Mouse (Mus musculus) hematopoietic stem cell, adult 5-6 weeks (primary cell): Measurements from ENCODE around the gene Capza2. TPM values are rescaled to one million over a fixed set of nuclear protein-coding genes. Genes with fewer than 3 reads are reported as not detected.
A peak's percentile ranks its signal among the peaks of the same experiment; 100 is the strongest.
"Not testable (repeated sequence)": the region's sequence is repeated elsewhere in the genome, so short reads cannot be mapped to it uniquely, and the experiment has no call there.

Experiments
- ATAC-seq, 2 experiments: fragments of 125-278 bp in 1 of 2; replicated peaks in 1 of 2; 2 replicates each; pipeline ENCODE4 v1.8.0; 2016 to 2017; ENCODE audit warnings: inconsistent platforms in 2 of 2, mild to moderate bottlenecking in 2 of 2, moderate number of reproducible peaks in 2 of 2, low read depth in 1 of 2, moderate TSS enrichment in 1 of 2; ENCODE audit not compliant: low FRiP score in 2 of 2, poor library complexity in 2 of 2, severe bottlenecking in 2 of 2, insufficient read depth in 1 of 2, low TSS enrichment in 1 of 2
- total RNA-seq: library from RNA; stranded (forward); fragments of 172-1452, 232-1000 nt; gene quantifications from 2 replicates; pipeline ENCODE4 v1.2.3, GENCODE M21; 2017

The Capza2 gene
- total RNA-seq, 1 experiment from 2014 or later: 398 TPM

GRCm38 (mm10) chr6:17681810-17682209, 45.8 kb downstream of the Capza2 start:
- peak in 1 of 2 experiments; percentile 8; a peak in 1 of 4 replicates for ATAC-seq

- peak; percentile 65 to 82; a peak in 3 of 4 replicates for ATAC-seq
Observed at GRCm38 (mm10) chr6:17688676-17689075, 52.6 kb downstream of the Capza2 start.

GRCm38 (mm10) chr6:17692647-17693046, 56.6 kb downstream of the Capza2 start, which contains the start of gene St7:
TSS of gene St7 (plus strand) at chr6:17692933.
- ATAC-seq: no peak

GRCm38 (mm10) chr6:17693726-17694549, 57.9 kb downstream of the Capza2 start:
- peak; percentile 56 to 58 for ATAC-seq

- peak; percentile 79 to 85 for ATAC-seq
Observed at GRCm38 (mm10) chr6:17694550-17694951, 58.5 kb downstream of the Capza2 start.

GRCm38 (mm10) chr6:17696321-17696734, 60.3 kb downstream of the Capza2 start:
- ATAC-seq: peak; percentile 29 to 48; a peak in 2 of 4 replicates

GRCm38 (mm10) chr6:17700936-17701612, 65.0 kb downstream of the Capza2 start:
- ATAC-seq: no peak

- ATAC-seq: not testable (repeated sequence)
Observed at GRCm38 (mm10) chr6:17704038-17704437, 68.0 kb downstream of the Capza2 start.

- no peak for ATAC-seq
Observed at GRCm38 (mm10) chr6:17705973-17706372, 69.9 kb downstream of the Capza2 start.

Other genes starting within 250 kb of the Capza2 start
- gene Met, start 172.4 kb upstream of the Capza2 start, total RNA-seq: 1.2 and 2.6 TPM in 2 replicates
- gene St7, start 56.7 kb downstream of the Capza2 start, total RNA-seq: 42.1 and 50.5 TPM in 2 replicates